Comparison of ENCODE assay signal across 15 mouse cellular contexts in genomic region chr4:143301042-143301441, GRCm38 (mm10). TPM values are rescaled to one million over a fixed set of nuclear protein-coding genes. Genes with fewer than 3 reads are reported as not detected.
DNase-seq lines count a peak whose midpoint lies in the region; ATAC-seq lines count a peak whose summit lies in the region.
"Had no signal": no experiment of that assay in that cellular context is flagged by ENCODE, and none has a peak within 500 bp of the region (broad histone marks: within the 10 kb centered on the region; RNA-seq: fewer than 3 reads in every experiment).

No protein-coding gene starts in this region.

- no peak for ATAC-seq in heart, embryonic 15.5 days (replicated peaks; ENCODE audit: insufficient number of reproducible peaks, insufficient read depth, low FRiP score, low read depth)
- no peak for ATAC-seq in midbrain, embryonic 16.5 days
- ATAC-seq in hindbrain, embryonic 12.5 days (ENCODE audit: low FRiP score) = no peak
- ATAC-seq in midbrain, embryonic 14.5 days (ENCODE audit: low FRiP score, low TSS enrichment) = no peak

- H3K4me1 ChIP-seq in heart, embryonic 15.5 days (replicated peaks) = peaks cover 26% of the 10 kb centered on the region
- H3K4me1 ChIP-seq in midbrain, embryonic 10.5 days = peaks cover 64% of the 10 kb centered on the region
- peaks cover 22% of the 10 kb centered on the region for H3K4me1 ChIP-seq in midbrain, embryonic 16.5 days (ENCODE audit: control insufficient read depth, insufficient read depth, low read length)
- H3K4me1 ChIP-seq in hindbrain, embryonic 12.5 days = peaks cover 39% of the 10 kb centered on the region
- H3K4me1 ChIP-seq in midbrain, embryonic 14.5 days (ENCODE audit: control insufficient read depth, insufficient read depth, low read length) = peaks cover 26% of the 10 kb centered on the region
- H3K4me1 ChIP-seq: liver, embryonic 15.5 days had no signal

- H3K36me3 ChIP-seq in heart, embryonic 15.5 days = no peaks in the 10 kb centered on the region
- no peaks in the 10 kb centered on the region for H3K36me3 ChIP-seq in midbrain, embryonic 10.5 days
- H3K36me3 ChIP-seq in midbrain, embryonic 16.5 days (ENCODE audit: control insufficient read depth, insufficient read depth, low read length) = no peaks in the 10 kb centered on the region
- H3K36me3 ChIP-seq in hindbrain, embryonic 12.5 days = no peaks in the 10 kb centered on the region
- no peaks in the 10 kb centered on the region for H3K36me3 ChIP-seq in midbrain, embryonic 14.5 days (ENCODE audit: control insufficient read depth, insufficient read depth, low read length)
- H3K36me3 ChIP-seq: embryonic facial prominence, embryonic 15.5 days; liver, embryonic 15.5 days had no signal

- WGBS in heart, embryonic 15.5 days = 51% methylated on average over 5 of the region's 5 CpGs
- 65% methylated on average over 5 of the region's 5 CpGs for WGBS in midbrain, embryonic 10.5 days
- 72% methylated on average over 5 of the region's 5 CpGs for WGBS in midbrain, embryonic 16.5 days
- WGBS in hindbrain, embryonic 12.5 days = 72% methylated on average over 5 of the region's 5 CpGs
- 78% methylated on average over 5 of the region's 5 CpGs for WGBS in midbrain, embryonic 14.5 days

- H3K9ac ChIP-seq in heart, embryonic 15.5 days = no peak overlapping the region
- H3K9ac ChIP-seq in midbrain, embryonic 16.5 days (ENCODE audit: low read depth, low read length) = no peak overlapping the region
- H3K9ac ChIP-seq in hindbrain, embryonic 12.5 days = no peak overlapping the region
- H3K9ac ChIP-seq in midbrain, embryonic 14.5 days (replicated peaks; ENCODE audit: low read length) = no peak overlapping the region
- H3K9ac ChIP-seq: embryonic facial prominence, embryonic 15.5 days; liver, embryonic 15.5 days had no signal

- no peak for DNase-seq in heart, adult 11 months
- DNase-seq in midbrain, embryonic 10.5 days (ENCODE audit: low spot score) = no peak
- DNase-seq in midbrain, embryonic 14.5 days = no peak
- no peak for DNase-seq in left cerebral cortex, postnatal 36 days (ENCODE audit: low spot score in 2 of 2)
- DNase-seq in right cerebral cortex, postnatal 14 days = no peak
- DNase-seq: adrenal gland, adult 8-10 months; cerebellum, postnatal 36 days; right cerebral cortex, postnatal 25 days had no signal

- H3K4me3 ChIP-seq in heart, embryonic 15.5 days = no peak overlapping the region
- peak overlapping the region; percentile 77 for H3K4me3 ChIP-seq in midbrain, embryonic 10.5 days
- H3K4me3 ChIP-seq in midbrain, embryonic 16.5 days (ENCODE audit: low read depth, low read length) = no peak overlapping the region
- H3K4me3 ChIP-seq in hindbrain, embryonic 12.5 days = no peak overlapping the region
- no peak overlapping the region for H3K4me3 ChIP-seq in midbrain, embryonic 14.5 days (replicated peaks; ENCODE audit: low read depth, low read length)
- H3K4me3 ChIP-seq: embryonic facial prominence, embryonic 15.5 days; liver, embryonic 15.5 days had no signal

- intact Hi-C loops in left cerebral cortex, postnatal 36 days (cut with DNase I) = no loop called here

- H3K27me3 ChIP-seq in heart, embryonic 15.5 days = peaks cover 14% of the 10 kb centered on the region
- H3K27me3 ChIP-seq in midbrain, embryonic 10.5 days (ENCODE audit: low read depth, poor library complexity, severe bottlenecking) = peaks cover 30% of the 10 kb centered on the region
- H3K27me3 ChIP-seq in midbrain, embryonic 16.5 days (ENCODE audit: control insufficient read depth, insufficient read depth, low read depth, low read length) = peaks cover 4% of the 10 kb centered on the region
- H3K27me3 ChIP-seq in hindbrain, embryonic 12.5 days = no peaks in the 10 kb centered on the region
- no peaks in the 10 kb centered on the region for H3K27me3 ChIP-seq in midbrain, embryonic 14.5 days (ENCODE audit: control insufficient read depth, insufficient read depth, low read length)
- H3K27me3 ChIP-seq: embryonic facial prominence, embryonic 15.5 days had no signal

- H3K27ac ChIP-seq in heart, embryonic 15.5 days = no peak overlapping the region
- H3K27ac ChIP-seq in midbrain, embryonic 10.5 days (replicated peaks) = 0 out of 2 replicates have a peak overlapping the region, but pooled peaks have one; percentile 33
- no peak overlapping the region for H3K27ac ChIP-seq in midbrain, embryonic 16.5 days (ENCODE audit: low read length)
- no peak overlapping the region for H3K27ac ChIP-seq in hindbrain, embryonic 12.5 days
- no peak overlapping the region for H3K27ac ChIP-seq in midbrain, embryonic 14.5 days (replicated peaks; ENCODE audit: low read depth, low read length)
- H3K27ac ChIP-seq: embryonic facial prominence, embryonic 15.5 days; liver, embryonic 15.5 days had no signal

- no peaks in the 10 kb centered on the region for H3K9me3 ChIP-seq in heart, embryonic 15.5 days (replicated peaks)
- no peaks in the 10 kb centered on the region for H3K9me3 ChIP-seq in midbrain, embryonic 10.5 days (replicated peaks)
- H3K9me3 ChIP-seq in midbrain, embryonic 16.5 days (replicated peaks; ENCODE audit: control insufficient read depth, low read length, poor library complexity, severe bottlenecking) = no peaks in the 10 kb centered on the region
- no peaks in the 10 kb centered on the region for H3K9me3 ChIP-seq in hindbrain, embryonic 12.5 days (replicated peaks)
- no peaks in the 10 kb centered on the region for H3K9me3 ChIP-seq in midbrain, embryonic 14.5 days (ENCODE audit: control insufficient read depth, low read length)
- H3K9me3 ChIP-seq: embryonic facial prominence, embryonic 15.5 days; liver, embryonic 15.5 days had no signal

- 0 out of 2 replicates have a peak overlapping the region, but pooled peaks have one; percentile 76 for H3K4me2 ChIP-seq in heart, embryonic 15.5 days
- no peak overlapping the region for H3K4me2 ChIP-seq in midbrain, embryonic 16.5 days (ENCODE audit: low read length)
- peak overlapping the region; percentile 62 for H3K4me2 ChIP-seq in hindbrain, embryonic 12.5 days (replicated peaks)
- peak overlapping the region; percentile 62 for H3K4me2 ChIP-seq in midbrain, embryonic 14.5 days (ENCODE audit: low read length)
- H3K4me2 ChIP-seq: embryonic facial prominence, embryonic 15.5 days; liver, embryonic 15.5 days had no signal

RNA-seq across cellular contexts. Expression of gene Pdpn, which starts 1.7 kb away (rescaled TPM):
- polyA plus RNA-seq in heart, embryonic 15.5 days (2015; fragmentation: Nextera tagmentation; extraction: Ambion mirVana) = 22.9 and 26.6 TPM in 2 replicates
- 79.5 and 108 TPM in 2 replicates for polyA plus RNA-seq in midbrain, embryonic 10.5 days (2016; fragmentation: Nextera tagmentation; extraction: Ambion mirVana)
- 36.1 and 40.2 TPM in 2 replicates for polyA plus RNA-seq in midbrain, embryonic 16.5 days (2015; fragmentation: Nextera tagmentation; extraction: Ambion mirVana)
- 83.2 and 89.1 TPM in 2 replicates for polyA plus RNA-seq in hindbrain, embryonic 12.5 days (2016; fragmentation: Nextera tagmentation; extraction: Ambion mirVana)
- polyA plus RNA-seq in midbrain, embryonic 14.5 days (2014; fragmentation: Nextera tagmentation; extraction: Ambion mirVana) = 41.4 and 61.2 TPM in 2 replicates
- 10 to 100 TPM; 13.3 to 15.1 TPM for total RNA-seq in left cerebral cortex, postnatal 36 days (2021)

RNA-seq across cellular contexts. Expression of gene Lrrc38, which starts 48.5 kb away (rescaled TPM):
- 0.11 and 0.25 TPM in 2 replicates for polyA plus RNA-seq in heart, embryonic 15.5 days (2015; fragmentation: Nextera tagmentation; extraction: Ambion mirVana)
- polyA plus RNA-seq in midbrain, embryonic 10.5 days (2016; fragmentation: Nextera tagmentation; extraction: Ambion mirVana) = 0.06 and 0.35 TPM in 2 replicates
- polyA plus RNA-seq in midbrain, embryonic 16.5 days (2015; fragmentation: Nextera tagmentation; extraction: Ambion mirVana) = 0.40 and 0.52 TPM in 2 replicates
- polyA plus RNA-seq in hindbrain, embryonic 12.5 days (2016; fragmentation: Nextera tagmentation; extraction: Ambion mirVana) = 0.44 and 0.79 TPM in 2 replicates
- polyA plus RNA-seq in midbrain, embryonic 14.5 days (2014; fragmentation: Nextera tagmentation; extraction: Ambion mirVana) = 0.21 and 0.39 TPM in 2 replicates
- 1 to 10 TPM; 1.7 to 3.0 TPM for total RNA-seq in left cerebral cortex, postnatal 36 days (2021)
- polyA plus RNA-seq: gonadal fat pad, adult 2 months; large intestine, adult 2 months had no signal
